Mouse (Mus musculus): ENCODE results near the gene Gm9913. TPM values are rescaled to one million over a fixed set of nuclear protein-coding genes. Genes with fewer than 3 reads are reported as not detected.

Gene Gm9913
- total RNA-seq (2021) (under 1 TPM; 0.21 to 0.23 TPM), polyA plus RNA-seq (2012; rRNA removed) (0.29 and 0.35 TPM in 2 replicates)
- long read RNA-seq, result 0 reads

GRCm38 (mm10) chr2:125505006-125505745, at the start of gene Gm9913:
Gene Gm9913, plus strand, starts transcription at chr2:125505089.
- Histone ChIP-seq H3K79me2 (replicated peaks; ENCODE audit: control insufficient read depth, insufficient read depth, low read length) (no peaks in the 10 kb centered on the region; the same call in none of the 2 replicates), H3K27me3 (ENCODE audit: control insufficient read depth, insufficient read depth, low read length) (no peaks in the 10 kb centered on the region), H3K27ac (peak within 1 kb of the TSS; percentile 93), H3K9ac (ENCODE audit: low read depth, low read length) (peak within 1 kb of the TSS; percentile 89), H3K4me1 (ENCODE audit: control insufficient read depth, insufficient read depth, low read length) (peaks cover 7% of the 10 kb centered on the region), H3K36me3 (ENCODE audit: control insufficient read depth, insufficient read depth, low read length) (no peaks in the 10 kb centered on the region), H3K4me3 (peak within 1 kb of the TSS; percentile 56)
- no peak for TF ChIP-seq EP300 (IDR thresholded peaks at IDR 0.05; ENCODE audit: insufficient read depth, low read depth, low read length)
- TF ChIP-seq POLR2A (IDR thresholded peaks at IDR 0.05; ENCODE audit: insufficient read depth, low read depth, low read length), result peak; percentile 30; the same call in 1 of the 2 replicates
- no peak for TF ChIP-seq CTCF (IDR thresholded peaks at IDR 0.05)
- peak in 1 of 2 experiments; percentile 83 for DNase-seq
- 2% methylated on average over 45 of the region's 45 CpGs for WGBS
- intact Hi-C loops (cut with DNase I), result loop anchor here (2.0 to 10.0 kb wide), 4 partner anchors 34 to 148 kb away; no protein-coding TSS in a partner anchor

- TF ChIP-seq POLR2A (IDR thresholded peaks at IDR 0.05; ENCODE audit: insufficient read depth, low read depth, low read length) (no peak), EP300 (IDR thresholded peaks at IDR 0.05; ENCODE audit: insufficient read depth, low read depth, low read length) (no peak), CTCF (IDR thresholded peaks at IDR 0.05) (peak; percentile 27; the same call in 1 of the 2 replicates)
- 52% methylated on average over 15 of the region's 15 CpGs for WGBS
Measured at GRCm38 (mm10) chr2:125456059-125456789, 48.7 kb upstream of the Gm9913 start.

GRCm38 (mm10) chr2:125459087-125459486, 45.8 kb upstream of the Gm9913 start:
- Histone ChIP-seq H3K36me3 (ENCODE audit: control insufficient read depth, insufficient read depth, low read length) (peaks cover 2% of the 10 kb centered on the region; the same call in 1 of the 2 replicates), H3K79me2 (replicated peaks; ENCODE audit: control insufficient read depth, insufficient read depth, low read length) (no peaks in the 10 kb centered on the region; the same call in 1 of the 2 replicates), H3K9ac (ENCODE audit: low read depth, low read length) (no peak overlapping the region), H3K27me3 (ENCODE audit: control insufficient read depth, insufficient read depth, low read length) (no peaks in the 10 kb centered on the region), H3K4me1 (ENCODE audit: control insufficient read depth, insufficient read depth, low read length) (peaks cover 6% of the 10 kb centered on the region), H3K4me3 (no peak overlapping the region), H3K27ac (no peak overlapping the region)
- TF ChIP-seq EP300 (IDR thresholded peaks at IDR 0.05; ENCODE audit: insufficient read depth, low read depth, low read length) (no peak), POLR2A (IDR thresholded peaks at IDR 0.05; ENCODE audit: insufficient read depth, low read depth, low read length) (no peak), CTCF (IDR thresholded peaks at IDR 0.05) (no peak)
- WGBS, result 79% methylated on average over 3 of the region's 3 CpGs
- intact Hi-C loops (cut with DNase I), result no loop called here
- DNase-seq, result peak in 1 of 2 experiments; percentile 10

More at GRCm38 (mm10) chr2:125456059-125456789, 48.7 kb upstream of the Gm9913 start:
- Histone ChIP-seq H3K4me1 (ENCODE audit: control insufficient read depth, insufficient read depth, low read length) (peaks cover 5% of the 10 kb centered on the region), H3K4me3 (no peak overlapping the region), H3K9ac (ENCODE audit: low read depth, low read length) (no peak overlapping the region), H3K79me2 (replicated peaks; ENCODE audit: control insufficient read depth, insufficient read depth, low read length) (no peaks in the 10 kb centered on the region; the same call in 1 of the 2 replicates), H3K27me3 (ENCODE audit: control insufficient read depth, insufficient read depth, low read length) (no peaks in the 10 kb centered on the region), H3K36me3 (ENCODE audit: control insufficient read depth, insufficient read depth, low read length) (peaks cover 6% of the 10 kb centered on the region; the same call in 1 of the 2 replicates), H3K27ac (peak overlapping the region; percentile 45)
- DNase-seq, result no peak
- intact Hi-C loops (cut with DNase I), result no loop called here

- Histone ChIP-seq H3K36me3 (ENCODE audit: control insufficient read depth, insufficient read depth, low read length) (peaks cover 9% of the 10 kb centered on the region), H3K9ac (ENCODE audit: low read depth, low read length) (no peak overlapping the region), H3K27me3 (ENCODE audit: control insufficient read depth, insufficient read depth, low read length) (no peaks in the 10 kb centered on the region), H3K4me3 (no peak overlapping the region), H3K27ac (peak overlapping the region; percentile 54), H3K79me2 (replicated peaks; ENCODE audit: control insufficient read depth, insufficient read depth, low read length) (no peaks in the 10 kb centered on the region; the same call in 1 of the 2 replicates), H3K4me1 (ENCODE audit: control insufficient read depth, insufficient read depth, low read length) (peaks cover 5% of the 10 kb centered on the region)
- DNase-seq, result peak in 1 of 2 experiments; percentile 50
- intact Hi-C loops (cut with DNase I), result no loop called here
- TF ChIP-seq EP300 (IDR thresholded peaks at IDR 0.05; ENCODE audit: insufficient read depth, low read depth, low read length), result 0 out of 2 replicates have a peak, but pooled peaks have one; percentile 44
- no peak for TF ChIP-seq POLR2A (IDR thresholded peaks at IDR 0.05; ENCODE audit: insufficient read depth, low read depth, low read length)
- no peak for TF ChIP-seq CTCF (IDR thresholded peaks at IDR 0.05)
- 35% methylated on average over 6 of the region's 6 CpGs for WGBS
Measured at GRCm38 (mm10) chr2:125464036-125464435, 40.9 kb upstream of the Gm9913 start.

GRCm38 (mm10) chr2:125470553-125471295, 34.2 kb upstream of the Gm9913 start:
- Histone ChIP-seq H3K36me3 (ENCODE audit: control insufficient read depth, insufficient read depth, low read length) (peaks cover 35% of the 10 kb centered on the region), H3K79me2 (replicated peaks; ENCODE audit: control insufficient read depth, insufficient read depth, low read length) (no peaks in the 10 kb centered on the region), H3K4me3 (no peak overlapping the region), H3K27ac (peak overlapping the region; percentile 89), H3K27me3 (ENCODE audit: control insufficient read depth, insufficient read depth, low read length) (no peaks in the 10 kb centered on the region), H3K4me1 (ENCODE audit: control insufficient read depth, insufficient read depth, low read length) (peaks cover 24% of the 10 kb centered on the region), H3K9ac (ENCODE audit: low read depth, low read length) (no peak overlapping the region)
- 30% methylated on average over 8 of the region's 8 CpGs for WGBS
- intact Hi-C loops (cut with DNase I), result loop anchor here (2.0 kb wide), 1 partner anchor 34 kb away; the partner anchor contains the start of gene Gm9913
- TF ChIP-seq POLR2A (IDR thresholded peaks at IDR 0.05; ENCODE audit: insufficient read depth, low read depth, low read length) (peak; percentile 61), CTCF (IDR thresholded peaks at IDR 0.05) (no peak), EP300 (IDR thresholded peaks at IDR 0.05; ENCODE audit: insufficient read depth, low read depth, low read length) (no peak; the same call in 1 of the 2 replicates)
- peak; percentile 67 to 83 for DNase-seq
